Mouse (Mus musculus) limb, embryonic 14.5 days (tissue): ENCODE results near the gene Retn. TPM values are rescaled to one million over a fixed set of nuclear protein-coding genes. Genes with fewer than 3 reads are reported as not detected.

Experiments used
- ATAC-seq: fragments of 200-750 bp; cut with Nextera tagmentation; 2 replicates; pipeline ENCODE4 v1.8.0; 2017; ENCODE audit warnings: low read depth, moderate number of reproducible peaks, moderate TSS enrichment; ENCODE audit not compliant: low FRiP score
- DNase-seq: peaks from one replicate; pipeline ENCODE4 v3.0.0-alpha.2; 2015; ENCODE audit warnings: low spot score
- H3K27ac ChIP-seq: fragments of 300-500 bp; sonication (generic); replicated peaks from 2 replicates; pipeline ENCODE4 v1.5.1; 2014; ENCODE audit warnings: low read depth, mild to moderate bottlenecking, low read length, moderate library complexity, mixed read lengths
- H3K27me3 ChIP-seq: fragments of 300-500 bp; sonication (generic); 2 replicates; pipeline ENCODE4 v1.6.1; 2014; ENCODE audit warnings: low read length, mixed read lengths; ENCODE audit not compliant: control insufficient read depth, insufficient read depth
- H3K36me3 ChIP-seq: fragments of 300-500 bp; sonication (generic); 2 replicates; pipeline ENCODE4 v1.6.1; 2014; ENCODE audit warnings: mild to moderate bottlenecking, low read length, moderate library complexity, mixed read lengths; ENCODE audit not compliant: control insufficient read depth, insufficient read depth
- H3K4me1 ChIP-seq: fragments of 300-500 bp; sonication (generic); 2 replicates; pipeline ENCODE4 v1.6.1; 2014; ENCODE audit warnings: antibody characterized with exemption, low read length, mixed read lengths; ENCODE audit not compliant: control insufficient read depth, insufficient read depth
- H3K4me2 ChIP-seq: fragments of 300-500 bp; sonication (generic); replicated peaks from 2 replicates; pipeline ENCODE4 v1.6.1; 2014; ENCODE audit warnings: low read depth, mild to moderate bottlenecking, low read length, moderate library complexity; ENCODE audit not compliant: severe bottlenecking
- H3K4me3 ChIP-seq: fragments of 300-500 bp; sonication (generic); replicated peaks from 2 replicates; pipeline ENCODE4 v1.5.1; 2014; ENCODE audit warnings: low read length
- H3K9ac ChIP-seq: fragments of 300-500 bp; sonication (generic); 2 replicates; pipeline ENCODE4 v1.6.1; 2014; ENCODE audit warnings: mild to moderate bottlenecking, low read depth, low read length, moderate library complexity; ENCODE audit not compliant: severe bottlenecking
- H3K9me3 ChIP-seq: fragments of 300-500 bp; sonication (generic); 2 replicates; pipeline ENCODE4 v1.6.1; 2016; ENCODE audit warnings: low read length; ENCODE audit not compliant: control insufficient read depth
- POLR2A ChIP-seq: fragments of 200-500 bp; IDR thresholded peaks from 2 replicates; pipeline ENCODE4 v1.8.0; 2012; ENCODE audit warnings: inconsistent platforms, mild to moderate bottlenecking, moderate library complexity, borderline replicate concordance; ENCODE audit not compliant: insufficient read depth, insufficient read length; ENCODE audit errors: extremely low read depth
- WGBS: fragments of 180-500 bp; shearing (Covaris S2); extraction: QIAGEN DNeasy Blood & Tissue Kit; methylation state at CpG from one replicate; pipeline ENCODE4 v1.1.7; 2014; 5-methylcytosine and 5-hydroxymethylcytosine counted together
- polyA plus RNA-seq, 2 experiments: library from polyadenylated mRNA; depleted of rRNA in 1 of 2; stranded (reverse) in 1 of 2; unstranded in 1 of 2; fragments of >200 nt; fragmentation: Nextera tagmentation in 1 of 2; extraction: Ambion mirVana in 1 of 2; gene quantifications; 2 replicates each; pipeline versions ENCODE4 v1.2.1 to v1.2.3; 2012 to 2014

Retn gene
- polyA plus RNA-seq, 2 experiments, result 0.08 TPM; not detected in 1

DNA sequence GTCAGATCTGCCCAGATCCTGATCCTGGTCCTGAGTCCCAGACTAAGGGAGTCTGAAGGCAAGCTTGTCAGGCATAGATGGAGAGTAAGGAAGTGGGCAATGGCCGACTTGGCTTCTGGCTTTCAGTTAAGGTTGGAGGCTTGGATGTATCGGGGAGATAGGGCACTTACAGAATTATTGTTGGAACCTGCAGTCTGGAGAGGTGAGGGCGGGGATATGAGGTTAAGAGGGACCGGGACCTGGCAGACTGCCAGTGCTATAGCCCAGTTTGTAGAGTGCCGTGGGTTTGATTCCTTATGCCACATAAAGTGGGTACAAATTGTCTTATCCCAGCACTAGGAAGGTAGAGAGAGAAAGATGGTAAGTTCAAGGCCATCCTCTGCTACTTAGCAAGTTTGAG, 24.1 kb downstream of the Retn start:
- DNase-seq, result no peak
- ATAC-seq, result no peak
- Histone ChIP-seq H3K36me3 (peaks cover 36% of the 10 kb centered on the region), H3K4me2 (no peak overlapping the region), H3K4me1 (peaks cover 7% of the 10 kb centered on the region), H3K4me3 (no peak overlapping the region), H3K27ac (no peak overlapping the region), H3K9ac (no peak overlapping the region), H3K27me3 (no peaks in the 10 kb centered on the region), H3K9me3 (no peaks in the 10 kb centered on the region)
- WGBS, result 90% methylated on average over 5 of the region's 5 CpGs
- TF ChIP-seq POLR2A, result no peak

DNA sequence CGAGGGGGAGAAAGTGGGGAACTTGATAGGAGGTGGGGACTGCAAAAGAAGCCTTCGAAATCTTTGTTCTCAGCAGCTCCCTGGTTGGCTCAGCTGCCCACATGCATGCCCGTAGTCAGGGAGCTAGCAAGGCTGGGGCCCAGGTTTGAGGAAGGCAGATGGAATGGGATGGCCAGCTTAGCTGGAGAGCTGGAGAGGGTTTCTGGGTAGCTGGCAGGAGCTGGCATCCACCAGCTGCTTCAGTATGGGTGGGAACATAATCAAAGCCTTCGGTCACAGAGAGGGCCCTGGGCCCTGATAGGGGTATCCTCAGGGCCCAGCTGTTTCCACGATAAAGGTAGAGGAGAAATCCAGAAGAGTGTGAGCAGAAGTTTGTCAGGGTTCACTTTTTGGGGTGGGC, 26.9 kb downstream of the Retn start:
- DNase-seq (no peak), ATAC-seq (no peak)
- no peak overlapping the region for H3K27ac ChIP-seq
- peaks cover 3% of the 10 kb centered on the region for H3K4me1 ChIP-seq
- no peak for TF ChIP-seq POLR2A
- no peak overlapping the region for H3K9ac ChIP-seq
- H3K9me3 ChIP-seq, result no peaks in the 10 kb centered on the region
- H3K36me3 ChIP-seq, result peaks cover 36% of the 10 kb centered on the region
- H3K4me2 ChIP-seq, result no peak overlapping the region
- 92% methylated on average over 5 of the region's 5 CpGs for WGBS
- H3K4me3 ChIP-seq, result no peak overlapping the region
- no peaks in the 10 kb centered on the region for H3K27me3 ChIP-seq

DNA sequence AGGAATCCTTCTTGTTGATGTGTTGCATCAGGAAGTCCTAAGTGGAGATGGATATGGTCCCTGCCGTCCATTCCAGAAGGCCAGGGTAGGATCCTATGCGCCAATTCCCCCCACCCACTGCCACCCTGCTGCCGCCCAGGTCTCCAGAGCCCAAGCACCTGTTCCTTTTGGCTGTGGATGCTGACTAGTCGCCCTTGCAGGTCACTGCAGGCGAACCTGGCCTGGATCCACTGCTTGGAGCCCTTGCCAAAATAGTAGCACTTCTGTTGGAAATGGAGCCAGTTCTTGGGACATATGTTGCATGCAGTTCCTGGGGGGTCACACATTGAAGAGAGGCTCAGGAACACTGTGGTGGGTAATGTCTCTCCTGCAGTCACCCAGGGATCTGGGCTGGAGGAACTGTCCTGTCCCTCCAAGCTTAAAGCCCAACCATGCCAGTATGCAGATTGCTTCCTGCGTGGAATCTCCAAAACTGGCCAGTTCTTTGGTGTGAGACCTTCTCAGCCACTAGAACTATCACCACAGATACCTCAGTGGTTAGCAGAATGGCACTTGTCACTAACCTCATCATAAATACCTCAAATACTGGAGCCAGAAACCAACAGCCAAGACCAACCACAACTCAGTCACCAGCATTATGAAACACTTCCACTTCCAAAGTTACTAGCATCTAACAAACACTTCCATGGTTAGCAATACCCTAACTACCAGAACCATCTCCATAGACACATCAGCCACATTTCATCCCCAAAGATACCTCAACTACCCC, 28.0 kb downstream of the Retn start:
- Histone ChIP-seq H3K27ac (no peak overlapping the region), H3K9ac (no peak overlapping the region), H3K27me3 (no peaks in the 10 kb centered on the region), H3K4me1 (no peaks in the 10 kb centered on the region), H3K9me3 (no peaks in the 10 kb centered on the region), H3K4me3 (no peak overlapping the region), H3K4me2 (no peak overlapping the region), H3K36me3 (peaks cover 36% of the 10 kb centered on the region)
- 84% methylated on average over 6 of the region's 6 CpGs for WGBS
- no peak for TF ChIP-seq POLR2A
- no peak for ATAC-seq
- no peak for DNase-seq

DNA sequence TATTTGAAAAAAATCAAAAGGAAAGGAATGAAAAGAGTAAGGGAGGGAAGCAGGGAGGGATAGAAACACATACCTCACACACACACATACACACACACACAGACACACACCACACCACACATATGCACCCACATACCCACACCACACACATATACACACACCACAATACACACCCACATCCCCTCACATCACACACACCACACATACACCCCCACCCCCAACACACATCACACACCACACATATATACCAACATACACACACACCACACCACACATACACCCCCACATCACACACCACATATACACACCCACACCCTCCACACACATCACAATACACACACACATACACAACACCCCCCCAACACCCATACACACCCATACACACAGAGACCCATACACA, 29.0 kb downstream of the Retn start:
- no peaks in the 10 kb centered on the region for H3K9me3 ChIP-seq
- no peak overlapping the region for H3K27ac ChIP-seq
- TF ChIP-seq POLR2A, result no peak
- H3K9ac ChIP-seq, result no peak overlapping the region
- H3K4me1 ChIP-seq, result no peaks in the 10 kb centered on the region
- DNase-seq, result no peak
- no peak overlapping the region for H3K4me2 ChIP-seq
- H3K4me3 ChIP-seq, result no peak overlapping the region
- no peaks in the 10 kb centered on the region for H3K27me3 ChIP-seq
- H3K36me3 ChIP-seq, result peaks cover 27% of the 10 kb centered on the region
- ATAC-seq, result no peak

GRCm38 (mm10) chr8:3685422-3685821, 29.9 kb downstream of the Retn start:
- no peak for ATAC-seq
- Histone ChIP-seq H3K9me3 (no peaks in the 10 kb centered on the region), H3K9ac (no peak overlapping the region), H3K4me2 (no peak overlapping the region), H3K27me3 (no peaks in the 10 kb centered on the region), H3K4me1 (no peaks in the 10 kb centered on the region), H3K4me3 (no peak overlapping the region), H3K27ac (no peak overlapping the region), H3K36me3 (peaks cover 18% of the 10 kb centered on the region)
- DNase-seq, result no peak
- no peak for TF ChIP-seq POLR2A
- WGBS, result 73% methylated on average over 5 of the region's 5 CpGs
